Mouse (Mus musculus) liver, embryonic 14.5 days (tissue): ENCODE measurements around the gene Pilrb2. TPM values are rescaled to one million over a fixed set of nuclear protein-coding genes. Genes with fewer than 3 reads are reported as not detected.
"Not testable (repeated sequence)": the region's sequence is repeated elsewhere in the genome, so short reads cannot be mapped to it uniquely, and the experiment has no call there.

ENCODE experiments used
- ATAC-seq: fragments of 200-750 bp; cut with Nextera tagmentation; 2 replicates; pipeline ENCODE4 v1.8.0; 2017; ENCODE audit warnings: moderate number of reproducible peaks, mild to moderate bottlenecking, moderate library complexity; ENCODE audit not compliant: insufficient read depth
- DNase-seq, 3 experiments: peaks; one replicate each; pipeline ENCODE4 v3.0.0-alpha.2; 2012 to 2013; ENCODE audit warnings: low read depth in 3 of 3, low spot score in 3 of 3
- H3K27ac ChIP-seq: fragments of 300-500 bp; sonication (generic); 2 replicates; pipeline ENCODE4 v1.5.1; 2014; ENCODE audit warnings: moderate library complexity, mild to moderate bottlenecking, control low read depth, inconsistent platforms
- H3K27me3 ChIP-seq: fragments of 300-500 bp; sonication (generic); 2 replicates; pipeline ENCODE4 v1.6.1; 2014; ENCODE audit warnings: mild to moderate bottlenecking, low read length, moderate library complexity; ENCODE audit not compliant: control insufficient read depth, insufficient read depth
- H3K36me3 ChIP-seq: fragments of 300-500 bp; sonication (generic); replicated peaks from 2 replicates; pipeline ENCODE4 v1.6.1; 2014; ENCODE audit warnings: low read depth; ENCODE audit not compliant: control insufficient read depth, insufficient read depth
- H3K4me1 ChIP-seq, 2 experiments: fragments of 200-500 bp in 1 of 2; fragments of 300-500 bp in 1 of 2; sonication (generic) in 1 of 2; replicated peaks; 2 replicates each; pipeline ENCODE4 v1.6.1; 2012 to 2014; ENCODE audit warnings: antibody characterized with exemption in 1 of 2, inconsistent platforms in 1 of 2, low read length in 1 of 2; ENCODE audit not compliant: control insufficient read depth in 2 of 2, insufficient read depth in 2 of 2
- H3K4me2 ChIP-seq: fragments of 300-500 bp; sonication (generic); 2 replicates; pipeline ENCODE4 v1.6.1; 2014; ENCODE audit warnings: low read depth, mild to moderate bottlenecking, control low read depth, moderate library complexity
- H3K4me3 ChIP-seq, 2 experiments: fragments of 200-500 bp in 1 of 2; fragments of 300-500 bp in 1 of 2; sonication (generic) in 1 of 2; 2 replicates each; pipeline ENCODE4 v1.5.1; 2012 to 2014; ENCODE audit warnings: low read depth in 2 of 2, low read length in 2 of 2, mild to moderate bottlenecking in 2 of 2, control low read depth in 1 of 2, inconsistent platforms in 1 of 2, moderate library complexity in 1 of 2; ENCODE audit not compliant: insufficient read depth in 1 of 2
- H3K9ac ChIP-seq: fragments of 300-500 bp; sonication (generic); replicated peaks from 2 replicates; pipeline ENCODE4 v1.6.1; 2014; ENCODE audit warnings: mild to moderate bottlenecking, control low read depth, moderate library complexity
- H3K9me3 ChIP-seq: fragments of 300-500 bp; sonication (generic); 2 replicates; pipeline ENCODE4 v1.6.1; 2016; ENCODE audit warnings: low read length, mixed read lengths; ENCODE audit not compliant: control insufficient read depth
- CTCF ChIP-seq: IDR thresholded peaks from 2 replicates; pipeline ENCODE4 v1.5.1; 2016; ENCODE audit warnings: antibody characterized with exemption, low read depth, control low read depth
- EP300 ChIP-seq: IDR thresholded peaks from 2 replicates; pipeline ENCODE4 v1.6.1; 2016; ENCODE audit warnings: antibody characterized with exemption, low read depth
- WGBS: fragments of 180-500 bp; shearing (Covaris S2); extraction: QIAGEN DNeasy Blood & Tissue Kit; methylation state at CpG from one replicate; pipeline ENCODE4 v1.1.7; 2014; ENCODE audit not compliant: insufficient replicate concordance; 5-methylcytosine and 5-hydroxymethylcytosine counted together
- polyA plus RNA-seq, 2 experiments: library from polyadenylated mRNA; depleted of rRNA in 1 of 2; stranded (reverse) in 1 of 2; unstranded in 1 of 2; fragments of >200 nt; fragmentation: Nextera tagmentation in 1 of 2; extraction: Ambion mirVana in 1 of 2; gene quantifications; 2 replicates each; pipeline versions ENCODE4 v1.2.1 to v1.2.3; 2012 to 2014

Gene Pilrb2
- polyA plus RNA-seq, 2 experiments, result 2.0 to 3.5 TPM

DNA sequence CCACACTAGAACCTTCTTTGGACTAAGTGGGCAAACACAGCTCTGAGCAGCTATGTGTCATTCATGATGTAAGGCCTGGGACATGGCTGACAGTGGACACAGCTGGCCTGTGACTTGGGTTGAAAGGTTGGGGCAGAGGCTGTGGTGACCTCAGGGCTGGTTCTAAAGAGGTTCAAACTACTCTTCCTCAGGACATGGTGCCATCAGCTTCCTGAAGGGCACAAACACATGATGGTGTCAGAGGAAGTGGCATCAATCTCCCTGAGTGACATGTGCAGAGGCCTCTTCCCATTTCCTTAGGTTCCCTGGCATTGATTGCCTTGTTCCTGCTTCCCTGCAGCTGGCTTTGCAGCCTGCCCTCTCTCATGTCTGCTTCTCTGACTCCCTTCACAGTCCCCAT is 34.5 kb downstream of the Pilrb2 start:
- H3K27ac ChIP-seq, H3K4me1 ChIP-seq, H3K36me3 ChIP-seq, H3K27me3 ChIP-seq, H3K4me3 ChIP-seq, ATAC-seq, H3K4me2 ChIP-seq, DNase-seq, H3K9me3 ChIP-seq, H3K9ac ChIP-seq: not testable (repeated sequence)

DNA sequence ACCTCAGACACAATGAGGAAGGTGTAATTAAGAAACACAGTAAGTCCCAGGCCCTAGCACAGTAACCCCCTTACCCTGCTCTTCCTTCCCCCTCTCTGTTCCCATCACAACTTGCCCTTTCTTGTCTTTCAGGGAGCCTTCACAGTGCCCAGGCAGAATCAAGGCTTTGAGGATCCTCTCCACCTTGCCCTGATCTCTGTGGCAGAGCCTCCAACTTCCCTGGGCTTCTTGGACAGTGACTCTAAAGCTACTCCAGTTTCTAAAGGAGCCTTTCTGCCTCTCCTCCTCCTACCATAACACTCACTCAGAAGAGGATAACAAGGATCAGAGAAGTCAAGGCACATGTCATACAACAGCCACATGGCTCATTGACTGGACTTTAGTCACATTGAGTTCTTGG is 35.0 kb downstream of the Pilrb2 start:
- ATAC-seq (no peak), DNase-seq (no peak)
- Histone ChIP-seq H3K9me3 (no peaks in the 10 kb centered on the region), H3K4me3 (no peak overlapping the region), H3K9ac (no peak overlapping the region), H3K4me2 (no peak overlapping the region), H3K27ac (no peak overlapping the region), H3K36me3 (no peaks in the 10 kb centered on the region), H3K4me1 (no peaks in the 10 kb centered on the region), H3K27me3 (no peaks in the 10 kb centered on the region)
- TF ChIP-seq EP300, result no peak
- TF ChIP-seq CTCF, result no peak

- not testable (repeated sequence) for H3K9ac ChIP-seq, H3K27ac ChIP-seq, H3K27me3 ChIP-seq, H3K4me2 ChIP-seq, ATAC-seq, H3K9me3 ChIP-seq, DNase-seq, H3K36me3 ChIP-seq, H3K4me1 ChIP-seq, H3K4me3 ChIP-seq
- WGBS, result 25% methylated on average over 2 of the region's 2 CpGs
Observed at GRCm38 (mm10) chr5:137835966-137836520, 35.6 kb downstream of the Pilrb2 start, which contains the start of gene Pilra. Gene Pilra (minus strand): TSS chr5:137836281.

DNA sequence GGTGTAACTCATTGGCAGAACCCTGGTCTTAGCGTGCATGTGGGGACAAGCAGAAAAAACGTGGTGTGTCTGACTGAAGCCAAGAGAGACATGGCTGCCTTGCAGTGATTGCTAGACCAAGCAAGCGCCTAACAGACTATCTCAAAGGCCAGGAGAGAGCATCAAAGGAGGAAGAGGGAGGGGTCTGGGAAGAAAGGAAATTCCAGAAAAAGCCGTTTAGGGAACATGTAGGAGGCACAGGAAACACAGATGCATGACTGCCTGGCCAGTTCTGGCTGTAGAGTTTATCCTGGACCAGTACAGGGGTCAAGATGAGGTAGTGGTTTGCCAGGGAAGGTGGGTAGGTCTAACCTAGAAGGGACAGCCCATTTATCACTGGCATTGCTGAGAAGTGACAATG is 38.1 kb downstream of the Pilrb2 start:
- no peak overlapping the region for H3K4me2 ChIP-seq
- no peak overlapping the region for H3K4me3 ChIP-seq
- DNase-seq (no peak), ATAC-seq (no peak)
- no peaks in the 10 kb centered on the region for H3K9me3 ChIP-seq
- 40% methylated on average over 4 of the region's 4 CpGs for WGBS
- H3K27me3 ChIP-seq, result no peaks in the 10 kb centered on the region
- H3K9ac ChIP-seq, result no peak overlapping the region
- H3K4me1 ChIP-seq, result peaks cover 0 to 4% of the 10 kb centered on the region in 2 experiments; a peak in 2 of 4 replicates
- no peak for TF ChIP-seq CTCF
- no peak for TF ChIP-seq EP300
- no peak overlapping the region for H3K27ac ChIP-seq
- H3K36me3 ChIP-seq, result no peaks in the 10 kb centered on the region

- ATAC-seq, result no peak
- DNase-seq, result no peak
- Histone ChIP-seq H3K36me3 (no peaks in the 10 kb centered on the region), H3K4me1 (peaks cover 0 to 4% of the 10 kb centered on the region in 2 experiments; a peak in 2 of 4 replicates), H3K9ac (no peak overlapping the region), H3K27ac (no peak overlapping the region), H3K4me3 (no peak overlapping the region), H3K4me2 (no peak overlapping the region), H3K27me3 (no peaks in the 10 kb centered on the region), H3K9me3 (no peaks in the 10 kb centered on the region)
- TF ChIP-seq CTCF, result no peak
- no peak for TF ChIP-seq EP300
- 39% methylated on average over 6 of the region's 6 CpGs for WGBS
Observed at GRCm38 (mm10) chr5:137831506-137831905, 40.1 kb downstream of the Pilrb2 start.
